Mouse (Mus musculus) midbrain, postnatal 0 days (tissue): ENCODE results near the gene Sdk2. TPM values are rescaled to one million over a fixed set of nuclear protein-coding genes. Genes with fewer than 3 reads are reported as not detected.

Source experiments
- ATAC-seq: fragments of 200-750 bp; cut with Nextera tagmentation; 2 replicates; pipeline ENCODE4 v1.8.0; 2017; ENCODE audit warnings: moderate number of reproducible peaks, mild to moderate bottlenecking, moderate TSS enrichment, moderate library complexity; ENCODE audit not compliant: low FRiP score
- DNase-seq: peaks from one replicate; pipeline ENCODE4 v3.0.0-alpha.2; 2015; ENCODE audit warnings: low spot score
- H3K27ac ChIP-seq: fragments of 300-500 bp; sonication (generic); 2 replicates; pipeline ENCODE4 v1.5.1; 2014; ENCODE audit warnings: low read depth, mild to moderate bottlenecking, low read length, mixed read lengths
- H3K27me3 ChIP-seq: fragments of 300-500 bp; sonication (generic); 2 replicates; pipeline ENCODE4 v1.6.1; 2014; ENCODE audit warnings: low read length, control low read depth, mixed read lengths; ENCODE audit not compliant: insufficient read depth
- H3K36me3 ChIP-seq: fragments of 300-500 bp; sonication (generic); 2 replicates; pipeline ENCODE4 v1.6.1; 2014; ENCODE audit warnings: low read length, control low read depth, mixed read lengths; ENCODE audit not compliant: insufficient read depth
- H3K4me1 ChIP-seq: fragments of 300-500 bp; sonication (generic); 2 replicates; pipeline ENCODE4 v1.6.1; 2014; ENCODE audit warnings: mild to moderate bottlenecking, control low read depth, antibody characterized with exemption, low read length, mixed read lengths; ENCODE audit not compliant: insufficient read depth
- H3K4me2 ChIP-seq: fragments of 300-500 bp; sonication (generic); 2 replicates; pipeline ENCODE4 v1.6.1; 2014; ENCODE audit warnings: low read depth, mild to moderate bottlenecking, low read length, mixed read lengths; ENCODE audit not compliant: poor library complexity, severe bottlenecking
- H3K4me3 ChIP-seq: fragments of 300-500 bp; sonication (generic); 2 replicates; pipeline ENCODE4 v1.5.1; 2014; ENCODE audit warnings: low read depth, mild to moderate bottlenecking, low read length, moderate library complexity
- H3K9ac ChIP-seq: fragments of 300-500 bp; sonication (generic); replicated peaks from 2 replicates; pipeline ENCODE4 v1.6.1; 2014; ENCODE audit warnings: mild to moderate bottlenecking, low read length, moderate library complexity, mixed read lengths; ENCODE audit not compliant: poor library complexity, severe bottlenecking
- H3K9me3 ChIP-seq: fragments of 300-500 bp; sonication (generic); 2 replicates; pipeline ENCODE4 v1.6.1; 2016; ENCODE audit warnings: low read length, control low read depth
- CTCF ChIP-seq: IDR thresholded peaks from 2 replicates; pipeline ENCODE4 v1.5.1; 2016; ENCODE audit warnings: antibody characterized with exemption, mild to moderate bottlenecking
- WGBS: fragments of 180-500 bp; shearing (Covaris S2); extraction: QIAGEN DNeasy Blood & Tissue Kit; methylation state at CpG from one replicate; pipeline ENCODE4 v1.1.7; 2014; 5-methylcytosine and 5-hydroxymethylcytosine counted together
- polyA plus RNA-seq: library from polyadenylated mRNA; unstranded; fragments of >200 nt; fragmentation: Nextera tagmentation; extraction: Ambion mirVana; gene quantifications from 2 replicates; pipeline ENCODE4 v1.2.1, GENCODE M21; 2015
- total RNA-seq: library from RNA; depleted of rRNA; stranded (reverse); fragments of >200 nt; gene quantifications from 2 replicates; pipeline ENCODE4 v1.2.3, GENCODE M21; 2014

Sdk2 gene
- total and polyA plus RNA-seq, 2 experiments from 2014 or later, result 2.5 to 26.1 TPM

DNA sequence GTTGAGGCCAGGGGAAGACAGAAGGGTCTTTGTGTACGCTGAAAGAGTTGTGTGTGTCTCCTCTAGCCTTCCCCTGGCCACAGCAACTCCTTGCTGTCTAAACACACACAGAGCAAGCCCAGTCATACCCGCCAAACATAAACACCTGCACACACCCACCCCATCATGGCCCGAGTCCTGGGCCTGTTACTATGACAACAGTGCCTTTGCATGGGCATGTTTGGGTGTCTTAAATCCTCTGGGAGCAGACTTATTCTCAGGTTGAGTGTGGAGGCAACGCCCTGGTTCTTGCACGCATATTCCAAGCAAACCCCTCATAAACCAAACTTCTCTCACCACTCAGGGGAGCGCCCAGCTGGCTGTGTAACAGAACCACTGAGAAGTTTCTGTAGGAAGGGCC, 173.9 kb downstream of the Sdk2 start:
- H3K4me1 ChIP-seq, result no peaks in the 10 kb centered on the region; the same call in 1 of the 2 replicates
- H3K9ac ChIP-seq, result no peak overlapping the region
- H3K27me3 ChIP-seq, result no peaks in the 10 kb centered on the region
- no peak overlapping the region for H3K4me3 ChIP-seq
- ATAC-seq, result no peak
- 53% methylated on average over 6 of the region's 6 CpGs for WGBS
- 0 out of 2 replicates have a peak, but pooled peaks cover 2% of the 10 kb centered on the region for H3K36me3 ChIP-seq
- H3K4me2 ChIP-seq, result no peak overlapping the region
- H3K9me3 ChIP-seq, result no peaks in the 10 kb centered on the region
- TF ChIP-seq CTCF, result no peak
- no peak for DNase-seq
- no peak overlapping the region for H3K27ac ChIP-seq

- Histone ChIP-seq H3K4me1 (no peaks in the 10 kb centered on the region; the same call in 1 of the 2 replicates), H3K9me3 (no peaks in the 10 kb centered on the region), H3K36me3 (0 out of 2 replicates have a peak, but pooled peaks cover 2% of the 10 kb centered on the region), H3K27ac (no peak overlapping the region), H3K4me2 (no peak overlapping the region), H3K9ac (no peak overlapping the region), H3K27me3 (no peaks in the 10 kb centered on the region), H3K4me3 (no peak overlapping the region)
- no peak for DNase-seq
- no peak for ATAC-seq
- 36% methylated on average over 6 of the region's 6 CpGs for WGBS
- no peak for TF ChIP-seq CTCF
Observed at GRCm38 (mm10) chr11:113892067-113892466, 174.8 kb downstream of the Sdk2 start.

DNA sequence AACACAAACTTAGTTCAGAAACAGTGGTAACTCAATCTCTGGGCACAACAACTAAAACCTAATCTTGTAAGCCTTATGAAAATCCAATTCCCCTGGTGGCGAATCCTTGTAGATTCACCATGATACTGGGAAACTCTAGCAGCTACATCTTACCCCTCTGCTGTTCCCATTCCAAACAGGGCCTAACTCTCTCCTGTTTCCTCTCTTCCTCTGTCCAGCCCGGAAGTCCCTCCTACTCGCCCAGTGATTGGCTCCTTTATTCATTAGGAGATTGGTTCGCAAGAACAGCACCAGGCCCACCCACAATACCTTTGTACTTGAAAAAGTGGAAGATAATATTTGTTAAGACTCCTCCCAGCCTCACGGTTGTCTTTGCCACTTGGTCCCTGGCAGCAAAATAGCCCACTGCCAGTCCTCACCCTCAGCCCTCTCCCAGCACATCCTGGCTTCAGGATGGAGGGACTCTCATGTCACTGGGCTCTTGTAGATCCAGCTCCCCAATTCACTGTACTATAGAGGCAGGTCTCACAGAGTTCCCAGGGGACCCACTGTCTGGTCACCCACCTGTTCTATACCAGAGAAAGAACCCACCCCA, 178.6 kb downstream of the Sdk2 start:
- Histone ChIP-seq H3K9ac (no peak overlapping the region), H3K4me3 (no peak overlapping the region), H3K27ac (no peak overlapping the region), H3K4me1 (no peaks in the 10 kb centered on the region; the same call in 1 of the 2 replicates), H3K27me3 (no peaks in the 10 kb centered on the region), H3K9me3 (no peaks in the 10 kb centered on the region), H3K36me3 (0 out of 2 replicates have a peak, but pooled peaks cover 2% of the 10 kb centered on the region), H3K4me2 (no peak overlapping the region)
- no peak for ATAC-seq
- no peak for DNase-seq
- 79% methylated on average over 5 of the region's 5 CpGs for WGBS
- no peak for TF ChIP-seq CTCF

DNA sequence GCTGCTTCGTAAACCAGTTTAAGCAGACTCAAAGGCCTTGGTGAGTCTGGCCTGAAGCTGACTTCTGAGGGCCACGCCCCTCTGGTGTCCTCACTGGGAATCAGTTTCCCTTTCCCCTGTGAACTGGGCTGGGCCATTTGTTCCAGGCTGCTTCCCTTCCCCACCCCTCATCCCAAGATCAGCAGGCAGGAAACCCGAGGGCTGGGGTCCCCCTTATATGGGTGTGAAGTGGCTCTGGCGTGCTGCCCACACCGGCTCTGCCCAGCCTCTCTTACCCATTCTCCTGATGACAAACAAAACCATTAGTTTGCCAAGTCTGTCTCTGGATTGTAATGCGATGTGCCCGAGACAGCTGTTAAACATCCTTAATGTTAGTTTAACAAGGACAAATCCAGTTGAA, 180.5 kb downstream of the Sdk2 start:
- DNase-seq (no peak), ATAC-seq (no peak)
- no peak overlapping the region for H3K4me2 ChIP-seq
- H3K4me3 ChIP-seq, result no peak overlapping the region
- no peak overlapping the region for H3K9ac ChIP-seq
- WGBS, result 70% methylated on average over 7 of the region's 7 CpGs
- no peaks in the 10 kb centered on the region for H3K27me3 ChIP-seq
- H3K4me1 ChIP-seq, result no peaks in the 10 kb centered on the region
- H3K9me3 ChIP-seq, result no peaks in the 10 kb centered on the region
- no peak overlapping the region for H3K27ac ChIP-seq
- no peak for TF ChIP-seq CTCF
- no peaks in the 10 kb centered on the region for H3K36me3 ChIP-seq

- Histone ChIP-seq H3K36me3 (0 out of 2 replicates have a peak, but pooled peaks cover 2% of the 10 kb centered on the region), H3K27ac (no peak overlapping the region), H3K27me3 (no peaks in the 10 kb centered on the region), H3K4me3 (no peak overlapping the region), H3K9ac (no peak overlapping the region), H3K9me3 (no peaks in the 10 kb centered on the region), H3K4me2 (no peak overlapping the region), H3K4me1 (no peaks in the 10 kb centered on the region)
- 78% methylated on average over 11 of the region's 11 CpGs for WGBS
- ATAC-seq (no peak), DNase-seq (no peak)
- TF ChIP-seq CTCF, result no peak
Observed at GRCm38 (mm10) chr11:113884962-113885361, 181.9 kb downstream of the Sdk2 start.

- H3K4me2 ChIP-seq, result no peak overlapping the region
- H3K4me1 ChIP-seq, result no peaks in the 10 kb centered on the region
- no peak overlapping the region for H3K27ac ChIP-seq
- H3K9me3 ChIP-seq, result no peaks in the 10 kb centered on the region
- DNase-seq (no peak), ATAC-seq (no peak)
- H3K36me3 ChIP-seq, result 0 out of 2 replicates have a peak, but pooled peaks cover 2% of the 10 kb centered on the region
- H3K4me3 ChIP-seq, result no peak overlapping the region
- no peaks in the 10 kb centered on the region for H3K27me3 ChIP-seq
- TF ChIP-seq CTCF, result no peak
- 67% methylated on average over 8 of the region's 8 CpGs for WGBS
- H3K9ac ChIP-seq, result no peak overlapping the region
Observed at GRCm38 (mm10) chr11:113883031-113883430, 183.8 kb downstream of the Sdk2 start.
